Mouse (Mus musculus): ENCODE measurements around the gene Aldh3b1. TPM values are rescaled to one million over a fixed set of nuclear protein-coding genes. Genes with fewer than 3 reads are reported as not detected.

The Aldh3b1 gene
- polyA plus RNA-seq, 1 experiment from 2014 or later = 4.1 TPM

GRCm38 (mm10) chr19:3935896-3936850 is 6.6 kb upstream of the Aldh3b1 start:
- Histone ChIP-seq H3K4me1 (peaks cover 21% of the 10 kb centered on the region), H3K27me3 (no peaks in the 10 kb centered on the region), H3K9ac (peak overlapping the region; percentile 47), H3K9me3 (replicated peaks) (no peaks in the 10 kb centered on the region), H3K36me3 (no peaks in the 10 kb centered on the region), H3K4me2 (peak overlapping the region; percentile 91), H3K4me3 (replicated peaks) (peak overlapping the region; percentile 51), H3K27ac (peak overlapping the region; percentile 33)
- WGBS = 9% methylated on average over 22 of the region's 22 CpGs
- peak; percentile 41; the same call in 1 of the 2 replicates for ATAC-seq (replicated peaks; ENCODE audit: low FRiP score)

- H3K4me3 ChIP-seq (replicated peaks) = peak within 1 kb of the TSS; percentile 51
- H3K4me1 ChIP-seq = peaks cover 30% of the 10 kb centered on the region
- peak within 1 kb of the TSS; percentile 33 for H3K27ac ChIP-seq
- H3K4me2 ChIP-seq = peak within 1 kb of the TSS; percentile 91
- H3K36me3 ChIP-seq = no peaks in the 10 kb centered on the region
- 7% methylated on average over 39 of the region's 42 CpGs for WGBS
- H3K27me3 ChIP-seq = no peaks in the 10 kb centered on the region
- peak within 1 kb of the TSS; percentile 47 for H3K9ac ChIP-seq
- peak; percentile 87 for ATAC-seq (replicated peaks; ENCODE audit: low FRiP score)
- no peaks in the 10 kb centered on the region for H3K9me3 ChIP-seq (replicated peaks)
These were observed 5.7 kb upstream of the Aldh3b1 start, which contains the start of gene Unc93b1 for GRCm38 (mm10) chr19:3935032-3935895. Unc93b1 (plus strand) TSS chr19:3935186.

GRCm38 (mm10) chr19:3931716-3932115 is 2.1 kb upstream of the Aldh3b1 start:
- Histone ChIP-seq H3K9me3 (replicated peaks) (no peaks in the 10 kb centered on the region), H3K36me3 (no peaks in the 10 kb centered on the region), H3K4me3 (replicated peaks) (no peak overlapping the region), H3K9ac (no peak overlapping the region), H3K4me1 (peaks cover 45% of the 10 kb centered on the region), H3K27ac (no peak overlapping the region), H3K4me2 (no peak overlapping the region), H3K27me3 (no peaks in the 10 kb centered on the region)
- 89% methylated on average over 9 of the region's 9 CpGs for WGBS
- ATAC-seq (replicated peaks; ENCODE audit: low FRiP score) = no peak

GRCm38 (mm10) chr19:3930262-3931057 is 852 bp upstream of the Aldh3b1 start:
- ATAC-seq (replicated peaks; ENCODE audit: low FRiP score) = no peak
- Histone ChIP-seq H3K36me3 (no peaks in the 10 kb centered on the region), H3K27me3 (no peaks in the 10 kb centered on the region), H3K4me3 (replicated peaks) (no peak overlapping the region), H3K9ac (no peak overlapping the region; the same call in 1 of the 2 replicates), H3K4me2 (no peak overlapping the region), H3K4me1 (peaks cover 35% of the 10 kb centered on the region), H3K9me3 (replicated peaks) (no peaks in the 10 kb centered on the region), H3K27ac (peak overlapping the region; percentile 81)
- 56% methylated on average over 21 of the region's 21 CpGs for WGBS

- Histone ChIP-seq H3K4me1 (peaks cover 36% of the 10 kb centered on the region), H3K27me3 (no peaks in the 10 kb centered on the region), H3K9ac (no peak overlapping the region), H3K36me3 (no peaks in the 10 kb centered on the region), H3K9me3 (replicated peaks) (no peaks in the 10 kb centered on the region), H3K27ac (peak overlapping the region; percentile 81), H3K4me3 (replicated peaks) (no peak overlapping the region), H3K4me2 (no peak overlapping the region)
- 74% methylated on average over 4 of the region's 4 CpGs for WGBS
- ATAC-seq (replicated peaks; ENCODE audit: low FRiP score) = no peak
These were observed 829 bp downstream of the Aldh3b1 start for GRCm38 (mm10) chr19:3928779-3929178.

- H3K9me3 ChIP-seq (replicated peaks) = no peaks in the 10 kb centered on the region
- no peak overlapping the region for H3K4me2 ChIP-seq
- no peaks in the 10 kb centered on the region for H3K36me3 ChIP-seq
- no peak overlapping the region for H3K4me3 ChIP-seq (replicated peaks)
- no peak overlapping the region for H3K27ac ChIP-seq
- WGBS = 84% methylated on average over 4 of the region's 4 CpGs
- H3K4me1 ChIP-seq = peaks cover 42% of the 10 kb centered on the region
- H3K9ac ChIP-seq = no peak overlapping the region
- H3K27me3 ChIP-seq = no peaks in the 10 kb centered on the region
- no peak for ATAC-seq (replicated peaks; ENCODE audit: low FRiP score)
These were observed 1.6 kb downstream of the Aldh3b1 start for GRCm38 (mm10) chr19:3927989-3928388.

GRCm38 (mm10) chr19:3926685-3927084 is 2.9 kb downstream of the Aldh3b1 start:
- H3K9ac ChIP-seq = no peak overlapping the region
- no peak overlapping the region for H3K27ac ChIP-seq
- ATAC-seq (replicated peaks; ENCODE audit: low FRiP score) = no peak
- no peaks in the 10 kb centered on the region for H3K9me3 ChIP-seq (replicated peaks)
- peaks cover 47% of the 10 kb centered on the region for H3K4me1 ChIP-seq
- no peaks in the 10 kb centered on the region for H3K36me3 ChIP-seq
- H3K27me3 ChIP-seq = no peaks in the 10 kb centered on the region
- H3K4me2 ChIP-seq = no peak overlapping the region
- H3K4me3 ChIP-seq (replicated peaks) = no peak overlapping the region
- 72% methylated on average over 6 of the region's 6 CpGs for WGBS

- ATAC-seq (replicated peaks; ENCODE audit: low FRiP score) = no peak
- 60% methylated on average over 3 of the region's 3 CpGs for WGBS
- no peak overlapping the region for H3K27ac ChIP-seq
- H3K9ac ChIP-seq = no peak overlapping the region
- no peaks in the 10 kb centered on the region for H3K27me3 ChIP-seq
- H3K9me3 ChIP-seq (replicated peaks) = no peaks in the 10 kb centered on the region
- no peaks in the 10 kb centered on the region for H3K36me3 ChIP-seq
- H3K4me2 ChIP-seq = no peak overlapping the region
- H3K4me3 ChIP-seq (replicated peaks) = no peak overlapping the region
- H3K4me1 ChIP-seq = peaks cover 47% of the 10 kb centered on the region
These were observed 3.3 kb downstream of the Aldh3b1 start for GRCm38 (mm10) chr19:3926279-3926678.

- no peak overlapping the region for H3K9ac ChIP-seq
- H3K27me3 ChIP-seq = no peaks in the 10 kb centered on the region
- H3K9me3 ChIP-seq (replicated peaks) = no peaks in the 10 kb centered on the region
- 80% methylated on average over 6 of the region's 6 CpGs for WGBS
- no peak overlapping the region for H3K27ac ChIP-seq
- H3K36me3 ChIP-seq = no peaks in the 10 kb centered on the region
- peaks cover 43% of the 10 kb centered on the region for H3K4me1 ChIP-seq
- H3K4me3 ChIP-seq (replicated peaks) = no peak overlapping the region
- ATAC-seq (replicated peaks; ENCODE audit: low FRiP score) = no peak
- H3K4me2 ChIP-seq = no peak overlapping the region
These were observed 3.7 kb downstream of the Aldh3b1 start for GRCm38 (mm10) chr19:3925859-3926258.

- no peaks in the 10 kb centered on the region for H3K27me3 ChIP-seq
- no peak overlapping the region for H3K9ac ChIP-seq
- H3K4me2 ChIP-seq = no peak overlapping the region
- H3K4me1 ChIP-seq = peaks cover 33% of the 10 kb centered on the region
- H3K36me3 ChIP-seq = no peaks in the 10 kb centered on the region
- H3K9me3 ChIP-seq (replicated peaks) = no peaks in the 10 kb centered on the region
- WGBS = 93% methylated on average over 7 of the region's 7 CpGs
- no peak overlapping the region for H3K27ac ChIP-seq
- H3K4me3 ChIP-seq (replicated peaks) = no peak overlapping the region
- no peak for ATAC-seq (replicated peaks; ENCODE audit: low FRiP score)
These were observed 4.7 kb downstream of the Aldh3b1 start for GRCm38 (mm10) chr19:3924868-3925267.

GRCm38 (mm10) chr19:3924190-3924589 is 5.4 kb downstream of the Aldh3b1 start:
- H3K9me3 ChIP-seq (replicated peaks) = no peaks in the 10 kb centered on the region
- no peak overlapping the region for H3K4me3 ChIP-seq (replicated peaks)
- WGBS = 77% methylated on average over 8 of the region's 8 CpGs
- H3K4me2 ChIP-seq = no peak overlapping the region
- H3K27me3 ChIP-seq = no peaks in the 10 kb centered on the region
- no peak overlapping the region for H3K9ac ChIP-seq
- H3K27ac ChIP-seq = peak overlapping the region; percentile 59
- peaks cover 29% of the 10 kb centered on the region for H3K4me1 ChIP-seq
- no peak for ATAC-seq (replicated peaks; ENCODE audit: low FRiP score)
- no peaks in the 10 kb centered on the region for H3K36me3 ChIP-seq

Measured in kidney, embryonic 15.5 days (tissue).